Mouse (Mus musculus) erythroblast, embryonic 14.5 days (primary cell): ENCODE data around the gene Atp8b2.

Experiments
- GATA1 ChIP-seq: IDR thresholded peaks from 2 replicates; pipeline ENCODE4 v1.6.1; 2012; ENCODE audit warnings: low read length, inconsistent platforms, mixed read lengths
- TAL1 ChIP-seq: IDR thresholded peaks from 3 replicates; pipeline ENCODE4 v1.6.1; 2012; ENCODE audit warnings: low read length, inconsistent platforms, mixed read lengths

DNA sequence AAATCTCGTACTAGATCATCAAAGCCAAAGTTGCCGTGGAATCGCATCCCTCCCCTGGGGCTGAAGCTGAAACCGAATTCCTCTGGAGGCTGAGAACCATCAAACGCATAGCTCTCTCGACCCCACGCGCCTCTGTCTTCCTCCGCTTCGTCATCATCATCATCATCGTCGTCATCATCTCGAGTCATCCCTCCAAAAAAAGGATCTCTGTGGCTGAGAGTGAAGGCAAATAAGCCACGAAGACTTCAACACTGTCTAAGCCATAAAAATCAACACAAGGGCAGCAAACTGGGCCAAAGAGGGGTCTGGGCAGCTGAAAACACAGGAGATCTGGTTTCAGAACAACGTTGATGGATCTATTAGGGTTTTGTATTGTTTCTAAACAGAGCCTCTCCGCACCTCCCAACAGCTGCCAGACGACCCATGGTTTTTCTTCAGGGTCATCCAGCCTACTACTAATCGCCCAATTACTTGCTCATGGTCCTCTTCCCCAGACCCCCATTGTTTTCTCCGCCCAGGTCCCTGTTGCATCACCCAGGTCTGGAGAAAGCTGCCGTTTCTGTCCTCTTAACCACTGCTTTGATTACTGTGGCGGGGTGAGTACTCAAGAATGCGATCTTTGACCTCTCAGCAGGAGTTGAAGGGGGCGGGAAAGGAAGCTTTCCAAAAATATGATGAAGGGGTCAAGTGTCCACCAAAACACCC lies 34.6 kb upstream of the Atp8b2 start:
- no peak for TF ChIP-seq TAL1
- no peak for TF ChIP-seq GATA1
